25 mouse cellular contexts compared by ENCODE assay signal in genomic region chr10:96649524-96649923, GRCm38 (mm10).
"Had no signal": no experiment of that assay in that cellular context is flagged by ENCODE, and none has a peak within 500 bp of the region (broad histone marks: within the 10 kb centered on the region; RNA-seq: fewer than 3 reads in every experiment).

No protein-coding gene starts in this region.

- H3K4me3 ChIP-seq: heart, adult 2 months; heart, embryonic 13.5 days; heart, embryonic 15.5 days; hindbrain, embryonic 13.5 days; hindbrain, embryonic 15.5 days; kidney, embryonic 15.5 days; layer of hippocampus, adult 2 months; left cerebral cortex, adult 2 months; limb, embryonic 10.5 days; limb, embryonic 12.5 days had no signal

- H3K9ac ChIP-seq: heart, embryonic 13.5 days; heart, embryonic 15.5 days; hindbrain, embryonic 13.5 days; hindbrain, embryonic 15.5 days; kidney, embryonic 15.5 days; limb, embryonic 12.5 days; liver, embryonic 14.5 days had no signal

- DNase-seq: gastrocnemius, postnatal 14 days; gastrocnemius, postnatal 36 days; heart, adult 2 months; heart, postnatal 14 days; heart, postnatal 36 days; kidney, adult 11 months; kidney, adult 2 months; kidney, adult 9 months; kidney, postnatal 25 days; kidney, postnatal 4 days; liver had no signal

- H3K9me3 ChIP-seq: heart, embryonic 13.5 days; heart, embryonic 15.5 days; hindbrain, embryonic 13.5 days; hindbrain, embryonic 15.5 days; kidney, embryonic 15.5 days; limb, embryonic 10.5 days; limb, embryonic 12.5 days had no signal

- H3K27me3 ChIP-seq: heart, embryonic 13.5 days; heart, embryonic 15.5 days; hindbrain, embryonic 13.5 days; hindbrain, embryonic 15.5 days; kidney, embryonic 15.5 days; limb, embryonic 12.5 days had no signal

- ATAC-seq: hindbrain, postnatal 0 days; intestine, embryonic 16.5 days had no signal

- H3K4me2 ChIP-seq: heart, embryonic 11.5 days; heart, embryonic 13.5 days; heart, embryonic 15.5 days; hindbrain, embryonic 13.5 days; hindbrain, embryonic 15.5 days; kidney, embryonic 15.5 days; limb, embryonic 12.5 days had no signal

- H3K27ac ChIP-seq: heart, adult 2 months; heart, embryonic 13.5 days; heart, embryonic 15.5 days; hindbrain, embryonic 13.5 days; hindbrain, embryonic 15.5 days; hindbrain, postnatal 0 days; kidney, embryonic 15.5 days; kidney, postnatal 0 days; left cerebral cortex, adult 2 months; limb, embryonic 10.5 days; limb, embryonic 12.5 days; liver, embryonic 14.5 days had no signal

- H3K36me3 ChIP-seq: heart, embryonic 13.5 days; heart, embryonic 15.5 days; hindbrain, embryonic 13.5 days; hindbrain, embryonic 15.5 days; kidney, embryonic 15.5 days; limb, embryonic 10.5 days; limb, embryonic 12.5 days had no signal
